Mouse (Mus musculus) embryonic facial prominence, embryonic 15.5 days (tissue): ENCODE results near the gene Kcnh2. TPM values are rescaled to one million over a fixed set of nuclear protein-coding genes. Genes with fewer than 3 reads are reported as not detected.
"Not testable (repeated sequence)": the region's sequence is repeated elsewhere in the genome, so short reads cannot be mapped to it uniquely, and the experiment has no call there.

Experiments
- ATAC-seq: fragments of 200-750 bp; cut with Nextera tagmentation; 2 replicates; pipeline ENCODE4 v1.8.0; 2017; ENCODE audit warnings: low read depth, moderate TSS enrichment; ENCODE audit not compliant: insufficient number of reproducible peaks, low FRiP score, low TSS enrichment
- H3K27ac ChIP-seq: fragments of 300-500 bp; sonication (generic); replicated peaks from 2 replicates; pipeline ENCODE4 v1.5.1; 2015; ENCODE audit warnings: mild to moderate bottlenecking, inconsistent platforms
- H3K27me3 ChIP-seq: fragments of 300-500 bp; sonication (generic); 2 replicates; pipeline ENCODE4 v1.6.1; 2015; ENCODE audit warnings: inconsistent platforms
- H3K36me3 ChIP-seq: fragments of 300-500 bp; sonication (generic); 2 replicates; pipeline ENCODE4 v1.6.1; 2015; ENCODE audit warnings: mild to moderate bottlenecking, inconsistent platforms
- H3K4me1 ChIP-seq: fragments of 300-500 bp; sonication (generic); 2 replicates; pipeline ENCODE4 v1.6.1; 2015; ENCODE audit warnings: inconsistent platforms
- H3K4me2 ChIP-seq: fragments of 300-500 bp; sonication (generic); replicated peaks from 2 replicates; pipeline ENCODE4 v1.6.1; 2015; ENCODE audit warnings: mild to moderate bottlenecking, inconsistent platforms
- H3K4me3 ChIP-seq: fragments of 300-500 bp; sonication (generic); replicated peaks from 2 replicates; pipeline ENCODE4 v1.5.1; 2015; ENCODE audit warnings: mild to moderate bottlenecking, inconsistent platforms
- H3K9ac ChIP-seq: fragments of 300-500 bp; sonication (generic); 2 replicates; pipeline ENCODE4 v1.6.1; 2015; ENCODE audit warnings: inconsistent platforms
- H3K9me3 ChIP-seq: fragments of 300-500 bp; sonication (generic); replicated peaks from 2 replicates; pipeline ENCODE4 v1.6.1; 2016; ENCODE audit warnings: inconsistent platforms
- WGBS: fragments of 180-500 bp; shearing (Covaris S2); methylation state at CpG from one replicate; pipeline ENCODE4 v1.1.7; 2015; 5-methylcytosine and 5-hydroxymethylcytosine counted together
- polyA plus RNA-seq: library from polyadenylated mRNA; unstranded; fragments of >200 nt; fragmentation: Nextera tagmentation; extraction: Ambion mirVana; gene quantifications from 2 replicates; pipeline ENCODE4 v1.2.1, GENCODE M21; 2015

Gene Kcnh2
- 4.8 and 5.1 TPM in 2 replicates for polyA plus RNA-seq

DNA sequence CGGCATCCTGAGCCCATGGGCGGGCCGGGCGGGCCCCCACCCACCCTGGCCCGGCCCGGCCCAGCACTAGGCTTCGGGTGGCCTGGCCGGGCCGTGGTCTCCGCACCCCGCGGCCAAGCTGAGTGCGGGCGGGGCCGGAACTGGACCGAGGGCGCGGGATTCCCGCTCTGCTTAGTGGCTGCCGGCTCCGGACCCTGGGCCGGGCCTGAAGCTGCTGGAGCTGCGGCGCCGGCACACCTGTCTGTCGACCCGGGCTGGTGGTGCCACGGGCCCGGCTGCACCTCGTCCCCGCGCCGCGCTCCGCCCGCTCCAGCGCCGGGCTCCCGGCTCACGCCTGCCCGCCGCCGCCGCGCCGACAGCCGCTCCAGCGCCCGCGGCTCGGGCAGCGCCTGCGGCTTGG is at the start of gene Kcnh2:
Gene Kcnh2, minus strand, starts transcription at position 327 of the 400 bp plus-strand sequence.
- WGBS, result under 1% methylated on average over 43 of the region's 53 CpGs

DNA sequence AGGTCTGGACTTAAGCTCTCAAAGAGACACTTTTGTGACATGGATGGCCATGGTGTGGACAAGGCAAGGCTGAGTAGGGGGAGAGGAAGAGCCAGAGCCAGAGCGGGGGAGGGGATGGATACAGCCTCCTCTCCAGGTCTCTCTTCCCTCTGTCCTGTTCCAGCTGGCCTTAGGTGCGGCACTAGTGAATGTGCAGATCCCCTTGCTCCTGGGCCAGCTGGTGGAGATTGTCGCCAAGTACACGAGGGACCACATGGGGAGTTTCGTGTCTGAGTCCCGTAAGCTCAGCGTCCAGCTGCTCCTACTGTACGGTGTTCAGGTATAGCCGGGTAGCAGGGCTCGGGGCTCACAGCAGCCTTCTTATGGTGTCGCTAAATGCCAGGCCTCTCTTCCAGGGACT is 49.0 kb upstream of the Kcnh2 start:
- H3K27ac ChIP-seq, result no peak overlapping the region
- ATAC-seq, result peak; percentile 32; the same call in 1 of the 2 replicates
- H3K4me3 ChIP-seq, result no peak overlapping the region
- H3K36me3 ChIP-seq, result peaks cover 44% of the 10 kb centered on the region
- H3K9ac ChIP-seq, result no peak overlapping the region
- H3K4me2 ChIP-seq, result no peak overlapping the region
- H3K27me3 ChIP-seq, result no peaks in the 10 kb centered on the region
- WGBS, result 91% methylated on average over 11 of the region's 11 CpGs
- H3K4me1 ChIP-seq, result no peaks in the 10 kb centered on the region
- no peaks in the 10 kb centered on the region for H3K9me3 ChIP-seq

More for the DNA sequence above, at the start of gene Kcnh2:
- Histone ChIP-seq H3K9me3 (no peaks in the 10 kb centered on the region), H3K9ac (peak within 1 kb of the TSS; percentile 37), H3K27ac (peak within 1 kb of the TSS; percentile 74), H3K27me3 (peaks cover 64% of the 10 kb centered on the region), H3K4me1 (peaks cover 44% of the 10 kb centered on the region), H3K4me2 (peak within 1 kb of the TSS; percentile 99), H3K36me3 (no peaks in the 10 kb centered on the region), H3K4me3 (peak within 1 kb of the TSS; percentile 60)
- ATAC-seq, result peak; percentile 1; the same call in 1 of the 2 replicates

DNA sequence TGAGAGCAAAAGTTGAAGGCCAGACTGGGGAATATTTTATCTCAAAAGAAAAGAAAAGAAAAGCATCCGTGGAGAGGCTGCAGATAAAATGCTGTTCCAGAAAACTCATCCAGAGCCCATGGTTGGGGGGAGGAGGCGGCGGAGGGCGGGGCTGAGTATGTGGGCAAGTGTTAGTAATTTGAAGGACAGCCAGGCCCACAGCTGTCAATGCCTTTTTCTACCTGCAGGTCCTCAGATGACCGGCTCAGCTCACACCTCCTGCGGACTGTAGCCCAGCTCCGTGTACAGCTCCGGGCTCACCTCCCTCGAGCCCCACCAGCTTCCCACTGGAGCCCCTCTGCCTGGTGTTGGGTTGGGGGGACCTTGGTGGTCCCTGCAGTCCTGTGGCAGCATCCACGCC is 48.3 kb upstream of the Kcnh2 start:
- H3K9ac ChIP-seq, result no peak overlapping the region
- no peak overlapping the region for H3K4me3 ChIP-seq
- no peak overlapping the region for H3K4me2 ChIP-seq
- H3K9me3 ChIP-seq, result no peaks in the 10 kb centered on the region
- H3K36me3 ChIP-seq, result peaks cover 42% of the 10 kb centered on the region
- H3K4me1 ChIP-seq, result peaks cover 5% of the 10 kb centered on the region
- no peak for ATAC-seq
- WGBS, result 80% methylated on average over 10 of the region's 10 CpGs
- no peak overlapping the region for H3K27ac ChIP-seq
- H3K27me3 ChIP-seq, result no peaks in the 10 kb centered on the region

DNA sequence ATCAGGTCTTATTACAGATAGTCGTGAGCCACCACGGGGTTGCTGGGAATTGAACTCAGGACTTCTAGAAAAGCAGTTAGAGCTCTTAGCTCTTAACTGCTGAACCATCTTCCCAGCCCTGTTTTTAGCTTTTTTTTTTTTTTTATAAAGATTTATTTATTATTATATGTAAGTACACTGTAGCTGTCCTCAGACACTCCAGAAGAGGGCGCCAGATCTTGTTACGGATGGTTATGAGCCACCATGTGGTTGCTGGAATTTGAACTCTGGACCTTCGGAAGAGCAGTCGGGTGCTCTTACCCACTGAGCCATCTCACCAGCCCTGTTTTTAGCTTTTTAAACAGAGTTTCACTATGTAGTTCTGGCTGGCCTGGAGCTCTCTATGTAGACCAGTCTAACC is 44.9 kb upstream of the Kcnh2 start:
- not testable (repeated sequence) for H3K27me3 ChIP-seq, H3K9ac ChIP-seq, H3K9me3 ChIP-seq, H3K4me3 ChIP-seq, H3K4me2 ChIP-seq, H3K27ac ChIP-seq, ATAC-seq
- WGBS, result 85% methylated on average over 6 of the region's 6 CpGs
- H3K36me3 ChIP-seq, result peaks cover 11% of the 10 kb centered on the region; the same call in 1 of the 2 replicates
- peaks cover 12% of the 10 kb centered on the region for H3K4me1 ChIP-seq

DNA sequence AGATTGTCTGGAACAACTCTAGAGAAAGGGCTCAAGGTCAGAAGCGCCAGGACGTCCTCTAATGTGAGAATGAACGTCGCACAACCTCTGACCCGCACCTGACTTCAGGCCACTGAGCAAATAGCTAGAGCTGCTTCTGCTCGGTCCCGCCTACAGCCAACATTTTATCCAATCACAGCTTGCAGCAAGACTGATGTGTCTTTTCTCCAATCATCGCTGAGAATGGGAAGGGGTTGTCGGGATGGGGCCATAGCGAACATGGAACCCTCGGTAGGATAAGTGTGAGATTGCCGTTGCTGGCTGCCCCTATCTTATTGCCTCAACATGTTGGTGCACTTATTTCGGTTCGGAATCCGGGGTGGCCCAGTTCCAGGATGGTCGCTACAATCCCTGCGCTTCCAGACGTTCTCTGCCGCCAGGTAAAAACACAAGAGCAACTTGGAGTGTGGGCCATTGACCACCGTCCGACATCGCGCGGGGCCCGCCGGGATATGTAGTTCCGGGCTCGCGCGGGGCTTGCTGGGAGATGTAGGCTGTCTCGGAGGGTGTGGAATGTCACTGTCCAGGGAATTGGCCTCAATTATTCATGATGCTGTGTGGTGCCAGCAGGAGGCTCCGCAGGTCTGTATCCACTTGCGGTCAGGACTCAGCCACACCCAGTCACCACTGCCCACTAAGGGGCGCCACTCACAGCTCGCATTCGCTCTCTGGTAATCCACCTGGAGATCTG is 42.9 kb upstream of the Kcnh2 start:
- peaks cover 4% of the 10 kb centered on the region; the same call in 1 of the 2 replicates for H3K27me3 ChIP-seq
- WGBS, result under 1% methylated on average over 36 of the region's 36 CpGs
- ATAC-seq, result peak; percentile 96

DNA sequence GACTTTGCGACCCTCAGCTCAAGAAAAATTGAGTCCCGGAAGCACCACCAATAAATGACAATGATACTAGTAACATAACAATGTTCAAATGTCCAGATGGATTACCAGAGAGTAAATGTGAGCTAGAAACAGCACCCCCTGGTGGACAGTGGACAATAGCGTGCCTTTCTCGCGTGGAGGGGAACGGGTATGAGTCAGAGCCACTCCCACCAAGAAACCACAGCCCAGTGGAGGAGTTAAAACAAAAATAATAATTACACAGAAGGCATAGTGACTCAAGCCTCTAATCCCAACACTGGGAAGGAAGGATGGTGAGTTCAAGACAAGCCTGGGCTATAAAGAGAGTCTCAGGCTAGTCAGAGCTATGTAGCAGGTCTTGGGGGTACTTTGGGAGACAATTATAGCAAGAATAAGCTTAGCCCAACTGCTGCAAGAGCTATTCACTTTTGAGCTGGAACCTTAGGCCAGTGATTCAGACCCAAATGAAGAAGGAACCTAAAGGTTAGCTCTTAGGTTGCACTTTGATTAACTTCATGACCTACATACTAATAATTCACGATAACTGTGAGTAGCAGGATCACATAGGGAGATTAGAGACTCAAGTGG is 42.1 kb upstream of the Kcnh2 start, which contains the start of gene Abcb8:
Gene Abcb8, plus strand, starts transcription at position 272 of the 606 bp plus-strand sequence.
- no peak within 1 kb of the TSS for H3K9ac ChIP-seq
- ATAC-seq, result no peak
- H3K27ac ChIP-seq, result peak within 1 kb of the TSS; percentile 82
- peak within 1 kb of the TSS; percentile 66 for H3K4me2 ChIP-seq
- WGBS, result 23% methylated on average over 7 of the region's 7 CpGs
- no peaks in the 10 kb centered on the region for H3K9me3 ChIP-seq
- H3K4me1 ChIP-seq, result peaks cover 12% of the 10 kb centered on the region
- H3K27me3 ChIP-seq, result peaks cover 12% of the 10 kb centered on the region
- no peaks in the 10 kb centered on the region for H3K36me3 ChIP-seq
- peak within 1 kb of the TSS; percentile 66 for H3K4me3 ChIP-seq

More for the DNA sequence above, 42.9 kb upstream of the Kcnh2 start:
- Histone ChIP-seq H3K9ac (no peak overlapping the region), H3K36me3 (no peaks in the 10 kb centered on the region), H3K4me3 (peak overlapping the region; percentile 66), H3K9me3 (no peaks in the 10 kb centered on the region), H3K4me2 (peak overlapping the region; percentile 66), H3K4me1 (peaks cover 12% of the 10 kb centered on the region), H3K27ac (peak overlapping the region; percentile 82)

DNA sequence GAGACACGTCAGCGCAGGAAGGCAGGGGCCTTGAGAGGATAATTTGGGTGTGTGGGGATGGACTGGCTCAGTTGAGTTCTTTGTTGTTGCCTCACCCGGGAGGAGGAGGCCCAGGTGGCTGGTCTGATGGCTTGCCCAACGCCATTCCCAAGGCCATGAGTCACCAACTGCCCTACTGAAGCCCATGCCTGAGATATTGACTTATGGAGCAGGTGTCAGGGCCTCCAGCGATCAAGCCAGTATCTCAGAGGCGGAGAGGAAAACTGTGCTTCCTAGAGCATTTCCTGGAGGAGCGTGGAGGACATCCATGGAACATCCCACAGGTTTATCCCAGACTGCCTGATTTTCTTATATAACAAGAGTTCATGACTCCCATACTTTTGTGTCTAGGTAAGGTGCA is 41.3 kb upstream of the Kcnh2 start:
- Histone ChIP-seq H3K27me3 (peaks cover 19% of the 10 kb centered on the region), H3K9me3 (no peaks in the 10 kb centered on the region), H3K4me3 (no peak overlapping the region), H3K4me2 (no peak overlapping the region), H3K36me3 (no peaks in the 10 kb centered on the region), H3K4me1 (peaks cover 19% of the 10 kb centered on the region), H3K27ac (no peak overlapping the region), H3K9ac (no peak overlapping the region)
- WGBS, result 72% methylated on average over 7 of the region's 7 CpGs
- ATAC-seq, result no peak

DNA sequence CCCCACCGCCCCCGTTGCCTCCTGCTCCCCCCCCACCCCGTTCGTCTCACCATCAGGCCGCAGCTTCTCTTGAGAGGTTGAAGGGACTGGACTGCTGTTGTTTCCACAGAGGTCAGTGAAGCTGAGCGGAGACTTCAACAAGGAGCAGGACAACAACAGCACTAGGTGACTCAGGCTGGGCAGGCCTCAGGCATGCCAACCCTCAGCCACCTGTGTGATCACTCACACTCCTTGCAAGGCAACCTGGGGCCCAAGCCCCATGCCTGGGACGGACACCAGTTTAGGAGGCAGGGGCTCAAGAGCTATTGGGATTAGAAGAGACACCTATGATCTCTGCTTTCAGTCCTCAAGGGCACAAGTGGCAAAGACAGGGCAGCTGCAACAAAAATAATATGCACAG is 40.5 kb upstream of the Kcnh2 start, which contains the start of gene Atg9b:
Gene Atg9b, minus strand, starts transcription at position 280 of the 400 bp plus-strand sequence.
- Histone ChIP-seq H3K4me3 (no peak within 1 kb of the TSS), H3K9me3 (no peaks in the 10 kb centered on the region), H3K27ac (no peak within 1 kb of the TSS), H3K36me3 (no peaks in the 10 kb centered on the region), H3K9ac (no peak within 1 kb of the TSS), H3K27me3 (peaks cover 28% of the 10 kb centered on the region), H3K4me2 (no peak within 1 kb of the TSS), H3K4me1 (peaks cover 27% of the 10 kb centered on the region)
- 77% methylated on average over 7 of the region's 7 CpGs for WGBS
- ATAC-seq, result no peak

DNA sequence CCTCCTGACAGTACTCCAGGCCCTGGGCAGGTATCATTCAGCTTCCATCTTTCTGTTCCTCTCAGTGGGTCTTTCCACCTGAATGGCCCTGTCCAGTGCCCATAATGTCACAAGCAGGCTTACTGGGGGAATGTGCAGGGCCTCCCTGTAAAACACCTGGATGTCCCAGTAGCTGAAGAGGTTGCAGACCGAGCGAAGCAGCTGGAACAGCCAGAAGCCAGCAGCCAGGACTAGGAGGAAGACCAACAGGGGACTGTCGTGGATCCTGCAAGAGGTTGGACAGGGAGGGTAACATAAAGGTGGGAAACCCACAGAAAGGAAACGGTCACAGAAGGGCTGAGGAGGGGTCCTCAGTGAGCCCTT is 38.2 kb upstream of the Kcnh2 start:
- Histone ChIP-seq H3K4me3 (no peak overlapping the region), H3K27me3 (peaks cover 45% of the 10 kb centered on the region), H3K9ac (no peak overlapping the region), H3K27ac (no peak overlapping the region), H3K4me2 (no peak overlapping the region), H3K36me3 (no peaks in the 10 kb centered on the region), H3K4me1 (peaks cover 23% of the 10 kb centered on the region), H3K9me3 (no peaks in the 10 kb centered on the region)
- 76% methylated on average over 4 of the region's 4 CpGs for WGBS
- ATAC-seq, result no peak

DNA sequence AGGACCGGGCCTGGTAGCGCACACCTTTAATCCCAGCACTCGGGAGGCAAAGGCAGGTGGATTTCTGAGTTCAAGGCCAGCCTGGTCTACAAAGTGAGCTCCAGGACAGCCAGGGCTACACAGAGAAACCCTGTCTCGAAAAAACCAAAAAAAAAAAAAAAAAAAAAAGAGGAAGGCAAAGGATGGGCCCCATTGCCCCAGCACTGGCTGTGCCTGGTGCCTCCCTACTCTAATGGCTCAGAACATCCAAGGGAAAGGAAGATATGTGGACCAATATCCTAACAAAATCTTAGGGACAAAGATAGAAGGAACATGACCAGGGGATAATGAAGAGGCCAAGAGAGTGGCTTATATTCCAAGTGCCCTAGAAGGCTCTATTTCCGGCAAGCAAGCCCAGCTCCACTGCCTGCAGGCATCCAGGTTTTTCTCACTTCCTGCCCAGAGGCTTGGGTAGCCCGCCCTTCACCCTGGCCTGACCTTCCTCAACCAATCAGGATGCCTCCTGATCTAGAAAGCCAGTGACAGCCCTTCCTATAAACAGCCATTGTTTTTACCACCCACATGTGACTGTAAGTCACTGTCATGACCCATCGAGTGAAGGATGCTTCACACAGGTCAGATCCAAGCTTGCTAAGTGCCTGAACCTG is 37.7 kb upstream of the Kcnh2 start:
- Histone ChIP-seq H3K4me2 (no peak overlapping the region), H3K4me1 (peaks cover 25% of the 10 kb centered on the region), H3K4me3 (no peak overlapping the region), H3K9me3 (no peaks in the 10 kb centered on the region), H3K27me3 (peaks cover 45% of the 10 kb centered on the region), H3K36me3 (no peaks in the 10 kb centered on the region), H3K9ac (no peak overlapping the region), H3K27ac (no peak overlapping the region)
- WGBS, result 51% methylated on average over 7 of the region's 7 CpGs
- no peak for ATAC-seq

DNA sequence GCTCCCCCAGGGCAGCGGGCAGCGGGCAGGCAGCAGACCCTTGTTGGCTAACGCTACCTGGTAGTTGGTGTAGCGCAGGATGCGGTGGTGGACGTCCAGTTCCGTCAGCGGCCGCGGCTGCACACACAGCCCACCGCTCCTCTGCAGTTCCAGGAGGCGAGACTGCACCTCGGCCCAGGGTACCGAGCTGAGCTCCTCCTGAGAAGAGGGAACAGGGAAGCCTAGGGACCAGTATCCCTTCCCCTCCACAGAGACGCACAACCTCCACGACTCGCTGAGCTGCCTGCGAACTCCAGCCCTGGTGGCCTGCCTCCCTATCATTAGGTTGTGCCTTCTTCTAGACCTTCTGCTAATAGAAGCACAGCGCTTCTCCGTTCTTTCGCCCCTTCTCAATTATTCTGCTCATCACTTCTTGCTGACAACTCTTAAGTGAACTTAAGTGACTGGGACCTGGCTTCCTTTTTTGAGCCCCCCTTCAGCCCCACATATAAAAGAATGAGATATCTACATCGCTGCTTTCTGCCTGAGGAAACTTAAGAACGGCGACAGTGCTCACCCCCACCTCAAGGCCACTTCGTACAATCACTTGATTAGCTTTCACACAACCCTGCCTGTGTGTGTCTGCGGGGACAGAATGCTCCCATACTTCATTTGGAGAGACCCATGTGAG is 37.0 kb upstream of the Kcnh2 start:
- Histone ChIP-seq H3K4me2 (peak overlapping the region; percentile 94), H3K9ac (0 out of 2 replicates have a peak overlapping the region, but pooled peaks have one; percentile 24), H3K27ac (no peak overlapping the region), H3K9me3 (no peaks in the 10 kb centered on the region), H3K27me3 (peaks cover 45% of the 10 kb centered on the region), H3K4me1 (peaks cover 25% of the 10 kb centered on the region), H3K4me3 (peak overlapping the region; percentile 47), H3K36me3 (no peaks in the 10 kb centered on the region)
- 23% methylated on average over 26 of the region's 26 CpGs for WGBS
- no peak for ATAC-seq
